Mouse (Mus musculus): ENCODE data around the gene Ppp2r5c.

Gene Ppp2r5c

GRCm38 (mm10) chr12:110555536-110556240, 108.8 kb downstream of the Ppp2r5c start:
- no peak for DNase-seq (ENCODE audit: low read depth, low spot score)

- DNase-seq (ENCODE audit: low read depth, low spot score): no peak
Observed at GRCm38 (mm10) chr12:110556861-110557628, 110.1 kb downstream of the Ppp2r5c start.

GRCm38 (mm10) chr12:110558175-110558574, 111.3 kb downstream of the Ppp2r5c start:
- DNase-seq (ENCODE audit: low read depth, low spot score): no peak

GRCm38 (mm10) chr12:110563383-110563782, 116.5 kb downstream of the Ppp2r5c start:
- no peak for DNase-seq (ENCODE audit: low read depth, low spot score)

GRCm38 (mm10) chr12:110564848-110565247, 117.9 kb downstream of the Ppp2r5c start:
- DNase-seq (ENCODE audit: low read depth, low spot score): no peak

- DNase-seq (ENCODE audit: low read depth, low spot score): no peak
Observed at GRCm38 (mm10) chr12:110566366-110566765, 119.4 kb downstream of the Ppp2r5c start.

- no peak for DNase-seq (ENCODE audit: low read depth, low spot score)
Observed at GRCm38 (mm10) chr12:110571050-110571449, 124.1 kb downstream of the Ppp2r5c start.

- no peak for DNase-seq (ENCODE audit: low read depth, low spot score)
Observed at GRCm38 (mm10) chr12:110572351-110572750, 125.4 kb downstream of the Ppp2r5c start.

- DNase-seq (ENCODE audit: low read depth, low spot score): no peak
Observed at GRCm38 (mm10) chr12:110573635-110574034, 126.7 kb downstream of the Ppp2r5c start.

GRCm38 (mm10) chr12:110575926-110576325, 129.0 kb downstream of the Ppp2r5c start:
- DNase-seq (ENCODE audit: low read depth, low spot score): no peak

GRCm38 (mm10) chr12:110578333-110578732, 131.4 kb downstream of the Ppp2r5c start:
- DNase-seq (ENCODE audit: low read depth, low spot score): no peak

- DNase-seq (ENCODE audit: low read depth, low spot score): no peak
Observed at GRCm38 (mm10) chr12:110588622-110589021, 141.7 kb downstream of the Ppp2r5c start.

- DNase-seq (ENCODE audit: low read depth, low spot score): no peak
Observed at GRCm38 (mm10) chr12:110590804-110591259, 143.9 kb downstream of the Ppp2r5c start.

- peak; percentile 100 for DNase-seq (ENCODE audit: low read depth, low spot score)
Observed at GRCm38 (mm10) chr12:110591260-110591883, 144.5 kb downstream of the Ppp2r5c start.

- DNase-seq (ENCODE audit: low read depth, low spot score): no peak
Observed at GRCm38 (mm10) chr12:110598527-110598926, 151.6 kb downstream of the Ppp2r5c start.

- DNase-seq (ENCODE audit: low read depth, low spot score): no peak
Observed at GRCm38 (mm10) chr12:110599791-110600190, 152.9 kb downstream of the Ppp2r5c start.

GRCm38 (mm10) chr12:110600225-110600991, 153.5 kb downstream of the Ppp2r5c start:
- no peak for DNase-seq (ENCODE audit: low read depth, low spot score)

- peak; percentile 83 for DNase-seq (ENCODE audit: low read depth, low spot score)
Observed at GRCm38 (mm10) chr12:110601241-110602218, 154.6 kb downstream of the Ppp2r5c start, which contains the start of gene Dync1h1. Dync1h1 (plus strand) TSS chr12:110601452.

- DNase-seq (ENCODE audit: low read depth, low spot score): no peak
Observed at GRCm38 (mm10) chr12:110606161-110606560, 159.2 kb downstream of the Ppp2r5c start.

- DNase-seq (ENCODE audit: low read depth, low spot score): no peak
Observed at GRCm38 (mm10) chr12:110606676-110607075, 159.8 kb downstream of the Ppp2r5c start.

Data from brain, embryonic 18.5 days (tissue).